Mouse (Mus musculus): Measurements from ENCODE around the gene Ppp1r35.

The Ppp1r35 gene

GRCm38 (mm10) chr5:137782776-137783522, 4.3 kb downstream of the Ppp1r35 start:
- DNase-seq (ENCODE audit: low spot score): no peak

- no peak for DNase-seq (ENCODE audit: low spot score)
These were observed 5.4 kb downstream of the Ppp1r35 start for GRCm38 (mm10) chr5:137783901-137784540.

DNA sequence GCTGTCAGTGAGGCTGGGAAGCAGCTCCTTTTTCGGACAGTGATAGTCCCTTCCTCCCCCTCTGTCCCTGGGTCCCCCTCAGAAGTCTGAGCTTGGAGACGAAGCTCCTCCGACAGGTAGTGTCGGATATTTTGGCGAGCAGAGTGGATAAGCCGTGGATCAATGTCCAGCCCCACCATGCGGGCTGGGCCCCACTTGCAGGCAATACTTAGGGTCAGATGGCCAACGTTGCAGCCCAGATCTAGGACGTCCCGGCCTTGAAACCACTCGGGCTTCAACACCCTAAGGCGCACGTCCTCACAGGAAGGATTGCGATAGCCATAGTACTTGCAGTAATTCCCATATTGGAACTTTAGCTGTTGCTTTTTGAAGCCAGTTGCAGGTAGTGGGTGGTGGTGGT, 5.9 kb downstream of the Ppp1r35 start:
- no peak for DNase-seq (ENCODE audit: low spot score)

DNA sequence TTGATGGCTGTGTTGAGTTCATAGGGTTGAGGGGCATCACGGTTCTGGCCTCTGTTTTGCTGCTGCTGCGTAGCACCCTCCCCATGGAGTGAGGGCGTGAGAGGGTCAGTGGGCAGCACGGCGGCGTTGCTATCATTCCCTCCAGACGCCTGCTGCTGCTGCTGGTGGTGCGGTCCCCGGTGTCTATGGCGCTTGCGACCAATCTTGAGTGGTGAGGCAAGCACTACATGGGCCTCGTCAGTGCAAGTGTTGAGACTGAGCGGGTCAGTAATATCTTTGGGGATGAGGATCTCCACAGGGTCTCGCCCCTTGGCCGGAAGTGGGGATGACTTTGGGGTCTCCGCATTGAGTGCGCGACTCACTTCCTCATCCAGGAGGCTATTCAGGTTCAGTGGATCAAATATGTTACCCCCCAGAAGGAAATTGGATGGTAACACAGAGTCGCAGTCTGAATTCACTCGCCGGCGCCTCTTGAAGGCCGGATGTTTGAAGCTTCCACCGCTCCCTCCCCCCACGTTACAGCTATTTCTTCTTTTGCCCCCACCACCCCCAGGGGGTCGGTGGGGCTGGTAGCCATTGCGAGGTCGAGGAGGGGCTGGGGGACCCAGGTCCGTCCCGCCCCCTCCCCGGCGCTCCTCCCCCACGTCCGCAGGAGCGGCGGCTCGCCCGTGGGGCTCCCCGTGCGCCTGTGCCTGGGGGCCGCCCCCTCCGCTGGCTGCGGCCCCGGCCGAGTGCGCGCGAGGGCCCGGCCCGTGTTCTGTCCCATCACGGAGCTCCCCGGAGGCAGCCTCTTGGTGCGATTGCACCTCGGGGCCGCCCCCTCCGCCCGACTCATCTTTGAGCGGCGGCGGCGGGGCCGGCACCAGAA, 6.7 kb downstream of the Ppp1r35 start:
- peak; percentile 51 for DNase-seq (ENCODE audit: low spot score)

DNA sequence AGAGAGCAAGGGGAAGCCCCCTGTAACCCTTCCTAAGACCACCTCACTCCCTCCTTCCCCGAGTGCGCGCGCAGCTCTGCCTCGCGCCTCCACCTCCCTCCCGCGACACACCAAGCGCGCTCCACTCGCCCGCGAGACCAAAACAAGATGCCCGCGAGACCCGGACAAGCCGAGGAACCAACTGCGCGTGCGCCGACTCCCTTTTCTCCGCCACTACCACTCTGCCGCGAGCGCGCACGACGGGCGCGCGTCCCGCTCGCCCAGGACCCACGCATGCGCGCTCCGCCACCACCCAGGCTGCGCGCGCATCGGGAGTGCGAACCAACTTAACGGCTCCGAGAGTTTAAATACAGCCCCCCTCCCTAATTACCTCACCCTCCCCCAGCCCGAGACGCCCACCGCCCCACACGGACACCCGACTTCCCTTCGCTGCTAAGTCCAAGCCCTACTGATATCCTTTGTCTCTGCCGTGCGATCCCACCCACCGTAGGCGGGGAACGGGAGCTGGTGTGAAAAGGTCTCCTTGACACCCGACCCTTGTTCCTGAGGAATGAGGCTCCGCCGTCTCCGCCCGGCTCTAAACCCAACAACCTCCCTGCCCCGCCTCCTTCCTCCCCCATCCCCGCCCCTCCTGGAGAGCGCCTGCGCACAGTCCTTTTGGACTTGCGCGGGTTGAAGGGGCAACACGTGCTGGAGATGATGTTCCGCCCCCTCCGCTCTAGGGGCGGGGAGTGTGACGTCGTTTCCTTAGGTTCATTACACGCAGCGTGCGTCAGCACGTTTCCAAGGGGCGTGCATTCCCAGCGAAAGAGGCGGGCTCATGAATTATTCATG, 7.7 kb downstream of the Ppp1r35 start:
- DNase-seq (ENCODE audit: low spot score): peak; percentile 100

GRCm38 (mm10) chr5:137787151-137787928, 8.7 kb downstream of the Ppp1r35 start, which contains the start of the genes Mepce and Zcwpw1:
Mepce (minus strand) TSS chr5:137787655.
Zcwpw1 (plus strand) TSS chr5:137787798.
- peak; percentile 97 for DNase-seq (ENCODE audit: low spot score)

GRCm38 (mm10) chr5:137788171-137788570, 9.5 kb downstream of the Ppp1r35 start:
- peak; percentile 15 for DNase-seq (ENCODE audit: low spot score)

- no peak for DNase-seq (ENCODE audit: low spot score)
These were observed 10.4 kb downstream of the Ppp1r35 start for GRCm38 (mm10) chr5:137788946-137789531.

DNA sequence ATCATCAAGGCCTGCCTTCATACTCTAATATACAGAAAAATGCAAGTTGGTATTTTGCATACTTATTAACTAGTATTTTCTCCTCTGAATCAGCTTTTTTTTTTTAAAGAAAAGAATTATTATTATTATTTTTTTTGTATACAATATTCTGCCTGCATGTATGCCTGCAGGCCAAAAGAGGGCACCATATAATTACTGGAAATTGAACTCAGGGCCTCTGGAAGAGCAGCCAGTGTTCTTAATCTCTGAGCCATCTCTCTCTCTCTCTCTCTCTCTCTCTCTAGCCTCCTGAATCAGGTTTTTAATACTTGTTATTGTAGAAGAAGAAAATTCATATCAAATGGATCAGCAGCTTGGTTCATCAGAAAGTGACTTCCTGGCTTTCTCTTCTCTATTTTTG, 12.9 kb downstream of the Ppp1r35 start:
- peak; percentile 17 for DNase-seq (ENCODE audit: low spot score)

- no peak for DNase-seq (ENCODE audit: low spot score)
These were observed 18.0 kb downstream of the Ppp1r35 start for GRCm38 (mm10) chr5:137796606-137797005.

- DNase-seq (ENCODE audit: low spot score): no peak
These were observed 22.3 kb downstream of the Ppp1r35 start for GRCm38 (mm10) chr5:137800917-137801316.

DNA sequence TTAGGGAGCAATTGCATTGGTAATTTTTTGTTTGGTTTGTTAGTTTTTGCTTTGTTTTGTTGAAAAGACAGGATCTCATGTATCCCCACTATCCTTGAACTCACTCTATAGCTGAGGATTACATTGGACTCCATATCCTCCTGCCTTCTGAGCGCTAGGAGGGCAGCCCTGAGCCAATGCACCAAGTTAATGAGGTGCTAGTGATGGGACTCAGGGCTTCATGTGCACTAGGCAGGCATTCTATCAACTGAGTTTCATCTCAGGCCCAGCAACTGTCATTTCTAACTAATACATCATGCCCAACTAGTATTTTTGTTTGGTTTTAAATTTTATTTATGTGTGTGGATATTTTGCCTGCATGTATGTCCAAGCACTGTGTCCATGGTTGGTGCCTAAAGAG, 27.5 kb downstream of the Ppp1r35 start:
- no peak for DNase-seq (ENCODE audit: low spot score)

- no peak for DNase-seq (ENCODE audit: low spot score)
These were observed 29.7 kb downstream of the Ppp1r35 start for GRCm38 (mm10) chr5:137808316-137808715.

DNA sequence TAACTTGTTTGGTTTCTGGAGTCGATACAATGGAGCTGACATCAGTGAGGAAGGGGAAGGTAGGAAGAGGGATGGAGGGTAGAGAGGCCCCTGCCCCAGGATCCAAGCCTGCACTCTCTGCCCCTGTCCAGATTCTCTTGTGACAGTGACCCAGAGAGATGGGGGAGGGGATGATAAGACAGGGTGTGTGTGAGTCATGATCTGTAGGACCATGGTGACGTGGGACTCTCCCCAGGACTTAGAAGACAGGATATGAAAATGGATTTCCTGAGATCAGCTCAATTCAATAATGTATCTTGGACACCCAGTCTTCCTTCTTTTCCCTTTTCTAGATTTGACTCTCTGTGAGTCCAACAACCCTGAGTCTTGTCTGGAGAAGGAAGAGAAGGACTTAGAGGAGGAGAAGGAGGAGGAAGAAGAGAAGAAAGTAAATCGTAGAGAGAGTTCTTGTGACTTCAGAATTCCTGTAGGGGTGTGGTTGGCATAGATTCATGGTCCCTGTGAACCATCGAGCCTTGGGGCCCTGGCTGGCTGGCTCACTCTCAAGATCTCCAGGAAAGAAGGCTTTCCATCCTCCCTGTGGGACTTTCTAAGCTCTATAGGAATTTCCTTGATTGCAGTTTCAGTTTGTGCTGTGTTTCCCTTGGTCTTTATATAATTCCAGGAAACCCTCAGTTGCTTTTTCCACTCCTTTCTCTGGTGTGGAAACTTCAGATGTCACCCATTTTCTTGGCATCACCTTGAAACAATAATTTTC, 39.0 kb downstream of the Ppp1r35 start:
- no peak for DNase-seq (ENCODE audit: low spot score)

DNA sequence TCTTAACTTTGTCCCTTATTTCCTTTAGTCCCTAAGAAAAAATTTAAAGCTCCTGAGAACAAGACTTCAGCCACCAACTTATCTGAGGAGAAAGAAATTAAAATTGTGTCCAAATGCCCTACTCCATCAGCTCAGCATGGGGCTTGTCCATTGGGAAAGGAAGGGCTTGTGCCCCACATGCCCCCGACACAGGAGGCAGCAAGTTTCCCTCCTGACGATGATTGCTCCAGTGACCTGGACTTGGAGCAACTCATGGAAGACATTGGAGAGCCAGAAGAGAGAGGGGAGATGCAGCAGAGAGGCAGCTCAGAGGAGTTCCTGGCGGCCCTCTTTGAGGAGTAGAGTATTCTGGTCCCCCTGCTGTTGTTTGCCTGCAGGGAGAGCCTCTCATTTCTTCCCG, 43.5 kb downstream of the Ppp1r35 start:
- no peak for DNase-seq (ENCODE audit: low spot score)

DNA sequence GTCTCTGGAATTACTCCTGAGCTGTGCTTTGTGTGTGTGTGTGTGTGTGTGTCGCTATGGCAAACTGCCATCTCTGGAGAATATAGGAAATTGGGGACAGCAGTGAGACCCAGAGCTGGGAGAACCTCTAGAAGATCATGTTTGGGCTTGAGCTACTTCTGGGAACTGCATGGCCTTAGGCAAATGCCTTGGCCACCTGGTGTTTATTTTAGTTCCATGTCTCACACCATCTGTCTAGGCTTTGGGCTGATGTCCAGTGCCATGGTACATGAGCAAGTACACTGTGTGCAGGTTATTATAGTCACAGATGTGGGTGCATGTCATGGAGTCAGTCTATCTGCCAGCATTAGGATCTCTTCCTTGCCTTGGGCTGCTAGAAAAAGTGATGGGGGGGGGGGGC, 44.0 kb downstream of the Ppp1r35 start:
- DNase-seq (ENCODE audit: low spot score): no peak

DNA sequence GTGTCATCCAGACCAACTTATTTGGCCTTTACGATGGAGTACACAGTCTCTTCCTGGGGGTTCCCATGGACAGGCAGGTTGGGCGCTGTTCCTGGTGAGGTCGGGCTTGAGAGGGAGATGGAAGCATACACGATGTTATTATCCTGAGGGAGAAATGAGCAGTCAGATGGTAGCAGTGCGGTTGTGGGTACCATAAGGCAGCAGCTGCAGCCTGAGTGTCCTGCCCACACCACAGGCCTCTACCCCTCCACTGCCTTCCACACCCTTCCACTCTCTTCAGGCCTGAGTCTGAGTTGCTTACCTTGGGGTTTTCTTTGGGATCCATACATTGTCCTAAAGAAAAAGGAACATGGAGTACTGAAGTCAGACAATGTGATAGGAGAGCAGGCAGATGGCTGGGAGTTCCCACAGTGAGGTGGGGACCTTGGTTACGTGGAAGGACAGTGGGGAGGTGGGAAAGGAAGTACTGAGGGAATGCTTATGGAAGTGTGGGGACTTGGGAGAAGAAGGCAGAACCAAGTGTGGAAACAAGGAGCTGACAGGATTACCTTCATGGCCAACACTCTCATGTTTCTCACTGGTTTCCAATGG, 44.9 kb downstream of the Ppp1r35 start:
- no peak for DNase-seq (ENCODE audit: low spot score)

GRCm38 (mm10) chr5:137825030-137825429, 46.4 kb downstream of the Ppp1r35 start:
- no peak for DNase-seq (ENCODE audit: low spot score)

GRCm38 (mm10) chr5:137825971-137826370, 47.3 kb downstream of the Ppp1r35 start:
- DNase-seq (ENCODE audit: low spot score): no peak

Measured in embryo, embryonic 10.5 days (tissue).